Mouse (Mus musculus) monocyte, adult 2 months (primary cell): ENCODE data around the gene Sfta2.
A peak's percentile ranks its signal among the peaks of the same experiment; 100 is the strongest.

ENCODE experiments used
- DNase-seq, 2 experiments: peaks; one replicate each; pipeline ENCODE4 v3.0.0; 2022; ENCODE audit warnings: low spot score in 2 of 2, low read depth in 1 of 2

Sfta2 gene

DNA sequence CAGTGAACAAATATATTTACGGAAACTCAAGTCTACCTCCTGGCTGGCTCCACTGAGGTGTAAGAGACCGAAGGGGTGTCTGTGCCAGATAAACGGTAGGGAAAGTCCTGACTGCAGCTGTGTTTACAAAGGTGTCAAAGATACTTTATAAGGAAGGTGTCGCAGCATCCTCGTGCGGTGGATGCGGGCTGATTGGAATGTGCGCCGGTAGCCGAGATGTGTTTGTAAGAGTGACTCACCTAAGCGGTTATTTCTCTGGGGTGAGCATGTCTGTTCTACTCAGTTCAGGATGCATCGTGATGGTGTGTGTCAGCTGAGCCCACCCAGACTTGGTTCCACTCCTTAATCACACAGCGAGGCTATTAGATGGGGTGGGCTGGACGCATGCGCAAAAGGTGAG, 9.6 kb upstream of the Sfta2 start:
- no peak for DNase-seq

DNA sequence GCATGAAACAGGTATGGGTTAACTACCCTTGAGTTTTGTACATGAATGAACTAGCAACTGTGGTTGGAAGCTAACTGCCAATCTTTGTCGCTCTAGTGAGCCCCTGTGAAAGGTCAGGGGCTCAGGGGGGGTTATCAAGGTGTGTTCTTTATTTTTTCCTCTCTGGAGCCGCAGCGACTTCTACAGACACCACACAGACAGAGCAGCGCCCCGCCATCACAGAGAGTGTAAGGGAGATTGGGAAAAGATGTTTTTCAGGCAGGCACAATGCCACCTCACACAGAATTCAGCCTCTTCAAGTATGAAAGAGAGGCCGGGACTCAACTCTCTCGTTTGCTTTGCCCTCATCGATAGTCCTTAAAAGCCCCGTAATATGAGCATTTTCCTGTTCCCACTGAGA, 9.2 kb upstream of the Sfta2 start:
- no peak for DNase-seq

DNA sequence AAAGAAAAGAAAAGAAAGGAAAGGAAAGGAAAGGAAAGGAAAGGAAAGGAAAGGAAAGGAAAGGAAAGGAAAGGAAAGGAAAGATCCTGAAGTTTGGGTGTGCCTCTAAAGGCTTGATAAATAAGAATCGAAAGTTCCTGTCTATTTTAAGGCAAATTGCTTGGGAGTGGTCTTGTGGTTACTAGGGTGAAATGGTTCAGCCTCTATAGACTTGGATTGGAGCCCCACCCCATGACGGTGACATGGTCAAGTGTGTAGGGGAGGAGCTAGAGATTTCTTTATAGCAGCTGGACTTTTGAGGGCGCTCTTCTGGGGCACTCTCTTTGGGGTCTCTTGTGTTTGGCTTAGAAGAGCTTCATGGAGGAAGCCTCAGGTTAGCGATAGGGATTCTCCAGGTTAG, 7.6 kb upstream of the Sfta2 start:
- no peak for DNase-seq

DNA sequence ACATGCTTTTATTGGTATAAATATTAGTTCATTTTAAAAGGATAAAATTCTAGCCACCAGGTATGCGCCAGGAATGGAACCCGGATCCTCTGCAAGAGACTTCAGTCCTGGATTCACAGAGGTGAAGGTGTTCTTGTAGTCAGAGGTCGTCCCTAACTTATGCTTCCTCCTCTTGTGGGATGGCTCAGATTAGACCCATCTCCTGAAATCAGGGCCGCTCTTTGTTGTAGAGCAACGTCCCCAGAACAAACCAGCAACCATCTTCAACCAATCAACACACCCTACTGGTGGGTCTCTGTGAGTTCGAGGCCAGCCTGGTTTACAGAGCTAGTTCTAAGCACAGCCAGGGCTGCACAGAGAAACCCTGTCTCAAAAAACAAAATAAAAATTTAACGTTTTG, 6.9 kb upstream of the Sfta2 start:
- no peak for DNase-seq

DNA sequence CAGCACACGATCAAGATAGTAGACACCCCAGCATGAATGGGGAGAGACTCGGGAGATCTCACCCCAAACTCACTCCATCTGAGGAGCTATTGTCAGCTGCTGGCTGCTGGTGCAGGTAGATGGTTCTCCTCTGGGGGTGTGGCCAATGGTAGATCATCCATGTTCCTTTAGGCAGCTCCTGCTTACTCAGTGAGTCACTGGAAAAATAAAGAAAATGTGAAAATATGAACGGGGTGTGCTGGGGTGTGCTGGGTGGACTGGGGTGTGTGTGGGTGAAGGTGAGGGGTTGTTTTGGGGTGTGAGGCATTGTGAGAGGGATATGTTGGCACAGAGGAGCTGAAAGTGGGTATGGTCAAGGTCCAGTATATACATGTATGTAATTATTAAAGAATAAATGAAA, 4.0 kb upstream of the Sfta2 start:
- no peak for DNase-seq

DNA sequence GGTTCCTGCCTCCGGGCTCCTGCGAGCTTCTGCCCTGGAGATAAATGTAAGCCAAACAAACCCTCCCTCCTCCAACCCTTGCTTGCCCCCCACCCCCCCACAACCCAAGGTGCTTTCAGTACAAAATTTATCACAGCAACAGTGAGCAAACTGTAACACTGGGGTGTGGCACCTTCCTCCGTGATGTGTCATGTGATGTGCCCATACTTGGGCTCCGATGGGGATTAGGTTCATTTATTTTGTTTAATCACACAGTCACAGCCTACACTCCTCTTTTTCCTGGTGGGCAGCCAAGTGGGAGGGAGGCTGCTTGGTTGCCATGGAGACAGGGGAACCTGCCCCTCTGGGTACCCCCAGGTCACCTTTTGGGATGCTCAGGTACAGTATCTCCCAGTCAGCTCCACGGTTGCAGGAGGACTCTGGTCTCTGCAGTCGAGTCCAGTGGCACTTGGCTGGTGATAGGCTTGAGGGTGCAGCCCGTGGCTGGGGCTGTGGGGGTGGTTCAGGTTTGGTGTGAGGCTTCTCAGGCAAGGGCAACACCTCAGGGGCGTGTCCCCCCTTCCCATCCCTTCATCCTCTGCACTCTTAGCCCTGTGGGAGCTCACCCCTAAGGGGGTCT, 496 bp downstream of the Sfta2 start:
- no peak for DNase-seq

DNA sequence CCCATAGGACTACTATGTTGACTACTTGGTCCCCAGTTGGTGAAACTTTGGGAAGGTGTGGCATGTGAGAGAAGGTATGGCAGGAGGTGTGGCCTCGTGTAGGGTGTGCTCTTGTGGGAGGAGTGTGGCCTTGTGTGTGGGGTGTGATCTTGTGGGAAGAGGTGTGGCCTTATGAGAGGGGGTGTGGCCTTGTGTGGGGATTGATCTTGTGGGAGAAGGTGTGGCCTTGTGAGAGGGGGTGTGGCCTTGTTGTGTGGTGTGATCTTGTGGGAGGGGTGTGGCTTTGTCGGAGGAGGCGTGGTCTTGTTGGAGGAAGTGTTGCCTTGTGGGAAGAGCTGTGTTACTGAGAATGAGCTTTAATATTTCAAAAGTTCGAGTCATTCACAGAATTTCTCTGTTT, 15.8 kb downstream of the Sfta2 start:
- no peak for DNase-seq

DNA sequence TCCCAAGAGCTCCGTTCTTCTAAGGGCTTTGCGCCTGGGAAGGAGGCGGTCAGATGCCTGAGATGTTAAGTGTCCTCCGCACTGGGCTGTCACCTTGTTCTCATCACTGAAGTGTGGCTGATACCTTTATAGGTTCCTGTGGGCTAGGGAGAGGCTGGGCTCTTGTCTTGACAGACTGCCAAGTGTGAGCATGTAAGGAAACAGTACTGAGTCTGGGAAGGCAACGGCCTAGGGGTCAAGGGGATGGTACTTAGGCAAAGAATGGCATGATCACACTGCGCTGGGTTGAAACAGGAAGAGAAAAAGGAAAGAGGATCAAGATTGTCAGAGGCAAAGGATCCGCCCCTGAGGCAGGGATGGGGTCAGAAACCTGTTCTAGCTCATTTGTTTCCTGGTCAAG, 25.2 kb downstream of the Sfta2 start, which contains the start of gene Gm9573:
TSS of gene Gm9573 (minus strand) at position 101 of the 400 bp plus-strand sequence.
- no peak for DNase-seq

DNA sequence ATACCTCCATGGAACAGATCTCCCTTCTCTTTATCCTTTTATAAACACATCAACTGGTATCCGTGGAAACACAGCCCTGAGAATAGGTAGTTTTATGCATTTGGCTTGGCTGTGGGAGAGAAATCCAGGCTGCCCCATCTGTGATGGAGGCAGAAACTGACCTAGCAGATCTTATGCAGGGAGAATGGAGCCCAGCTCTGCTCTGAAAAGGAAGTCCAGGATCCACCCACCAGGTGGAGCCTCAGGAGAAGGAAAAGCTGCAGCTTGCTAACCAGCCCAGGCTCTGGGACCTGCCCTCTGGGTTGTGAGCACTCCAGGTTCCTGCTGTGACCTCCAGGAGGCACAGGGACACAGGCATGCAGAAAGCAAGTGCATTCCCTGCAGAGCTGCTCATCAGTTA, 32.6 kb downstream of the Sfta2 start:
- no peak for DNase-seq

DNA sequence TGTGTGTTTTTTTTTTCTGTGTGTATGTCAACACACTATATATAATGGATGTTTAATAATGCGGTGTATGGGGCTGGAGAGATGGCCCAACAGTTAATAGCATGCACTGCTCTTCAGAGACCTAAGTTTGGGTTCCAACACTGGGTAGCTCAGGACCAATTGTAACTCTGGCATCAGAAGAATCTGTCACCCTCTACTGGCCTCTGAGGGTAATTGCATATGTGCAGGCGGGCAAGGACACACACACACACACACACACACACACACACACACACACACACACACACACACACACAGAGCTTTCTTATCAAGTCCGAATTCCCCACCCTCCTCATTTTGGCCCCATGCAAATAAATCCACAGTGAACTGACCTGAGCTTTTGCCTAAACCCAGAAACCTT, 33.9 kb downstream of the Sfta2 start:
- DNase-seq = no peak

DNA sequence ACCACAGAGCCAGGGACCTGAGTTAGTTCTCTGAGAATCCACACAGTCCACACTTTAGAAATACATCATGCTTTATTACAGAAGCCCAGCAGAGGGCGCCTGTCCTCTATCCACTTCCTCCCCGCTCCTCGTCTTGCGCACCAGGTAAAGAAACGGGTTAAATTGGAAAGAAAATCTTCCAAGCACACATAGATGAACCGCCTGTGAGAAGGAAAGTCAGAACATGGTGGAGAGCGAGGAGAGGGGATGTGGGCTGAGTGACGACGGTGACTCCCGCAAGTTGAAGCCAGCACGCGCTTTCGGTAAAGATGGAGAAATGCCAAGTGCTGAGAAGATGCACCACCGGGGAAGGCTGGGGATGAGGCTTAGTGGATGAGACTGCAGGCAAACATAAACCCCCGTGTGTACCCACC, 34.4 kb downstream of the Sfta2 start:
- DNase-seq = peak; percentile 21 to 38

DNA sequence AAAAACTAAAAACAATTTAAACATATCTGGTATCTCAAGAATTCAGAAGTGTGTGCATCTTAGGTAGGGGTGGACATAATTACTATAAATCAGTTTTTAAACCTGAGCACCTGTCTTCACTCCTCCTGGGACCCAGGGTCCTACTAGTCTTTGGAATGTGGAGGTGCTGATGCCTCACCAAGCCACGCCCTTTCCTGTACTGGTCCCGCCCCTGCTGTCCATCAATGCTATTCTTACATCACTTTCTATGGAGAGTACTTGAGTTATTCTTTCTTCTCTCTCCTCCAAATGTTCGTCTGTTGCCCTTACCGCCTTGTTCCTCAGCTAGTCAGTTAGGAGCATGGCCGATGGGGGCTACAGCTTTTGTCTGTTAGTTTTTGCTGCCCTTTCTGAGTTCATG, 35.0 kb downstream of the Sfta2 start:
- DNase-seq = no peak

DNA sequence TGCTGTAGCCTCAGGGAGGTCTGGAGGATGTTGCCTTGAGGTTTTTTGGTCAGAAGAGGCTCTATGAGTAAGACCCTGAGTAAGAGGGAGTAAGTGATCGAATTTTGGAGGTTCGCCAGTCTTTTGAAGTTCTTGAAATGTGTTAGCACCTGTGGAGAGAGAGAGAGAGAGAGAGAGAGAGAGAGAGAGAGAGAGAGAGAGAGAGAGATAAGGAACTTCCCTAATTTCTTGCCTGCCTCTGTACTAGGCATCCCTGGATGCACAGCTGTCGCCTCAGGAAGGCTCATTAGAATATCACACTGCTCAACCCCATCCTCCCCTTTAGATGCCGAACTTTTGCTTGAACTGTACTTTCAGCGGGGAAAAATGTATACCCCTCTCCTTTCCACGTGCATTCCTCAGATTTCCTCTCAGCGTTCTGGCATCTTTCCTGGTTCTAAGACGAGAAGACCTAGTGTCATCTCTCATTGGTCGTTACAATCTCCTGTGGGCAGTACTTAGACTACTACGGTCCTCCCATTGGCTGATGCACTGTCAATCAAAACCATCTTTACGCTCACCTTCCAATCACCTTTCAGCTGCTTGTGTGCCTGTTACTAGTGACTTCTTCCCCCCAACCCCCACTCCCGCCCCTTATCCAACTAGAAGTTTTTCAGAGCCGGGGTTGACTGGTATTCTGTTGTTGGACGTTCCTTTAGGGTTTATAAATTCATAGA, 37.3 kb downstream of the Sfta2 start:
- DNase-seq = no peak

DNA sequence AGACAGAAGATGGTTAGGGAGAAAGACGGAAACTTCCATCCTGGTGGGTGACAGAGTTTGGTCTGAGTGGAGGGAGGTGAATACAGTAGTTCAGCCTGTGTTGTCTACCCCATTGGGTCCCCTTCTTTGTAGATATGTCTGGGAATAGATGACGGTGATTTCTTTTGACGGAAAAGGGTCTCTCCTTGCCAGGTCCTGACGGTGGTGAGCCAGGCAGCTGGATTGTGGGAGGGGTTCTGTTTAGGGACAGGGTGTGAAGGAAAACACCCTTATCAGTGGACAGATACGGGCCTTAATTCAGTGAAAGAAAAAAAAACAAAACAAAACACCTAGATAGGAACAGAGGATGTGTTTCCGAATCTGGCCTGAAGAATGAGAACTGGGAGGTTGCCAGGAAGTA, 38.0 kb downstream of the Sfta2 start:
- DNase-seq = no peak

DNA sequence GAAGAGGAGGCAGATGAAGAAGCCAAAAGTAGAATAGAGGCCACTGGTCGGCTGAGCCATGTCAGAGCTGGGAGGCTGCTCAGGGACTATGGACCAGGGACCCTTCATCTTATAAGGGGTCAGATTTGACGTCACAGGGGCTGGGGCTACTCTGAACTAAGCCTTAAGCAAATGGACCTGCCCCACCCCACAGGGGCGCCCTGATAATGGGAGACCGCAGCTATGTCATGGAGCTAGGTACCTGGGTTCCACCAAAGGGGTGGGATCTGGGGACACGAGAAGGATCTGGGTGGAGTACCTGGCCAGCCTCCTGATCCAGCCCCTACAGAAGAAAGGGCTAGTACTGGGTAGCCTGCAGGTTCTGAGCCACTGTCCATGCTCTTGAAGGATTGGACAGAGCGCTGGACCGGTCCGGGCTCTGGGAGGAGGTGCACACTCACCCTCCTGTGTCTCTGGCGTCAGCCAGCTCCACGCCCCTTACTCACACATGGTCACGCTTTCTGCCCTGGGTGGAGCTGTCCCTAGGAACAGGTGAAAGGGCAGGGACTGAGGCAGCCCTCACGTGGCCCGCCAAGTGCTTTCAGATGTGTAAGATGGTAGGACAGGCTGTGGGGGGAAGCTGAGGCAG, 42.4 kb downstream of the Sfta2 start, which contains the start of gene Mucl3:
TSS of gene Mucl3 (minus strand) at position 87 of the 628 bp plus-strand sequence.
- DNase-seq = no peak

DNA sequence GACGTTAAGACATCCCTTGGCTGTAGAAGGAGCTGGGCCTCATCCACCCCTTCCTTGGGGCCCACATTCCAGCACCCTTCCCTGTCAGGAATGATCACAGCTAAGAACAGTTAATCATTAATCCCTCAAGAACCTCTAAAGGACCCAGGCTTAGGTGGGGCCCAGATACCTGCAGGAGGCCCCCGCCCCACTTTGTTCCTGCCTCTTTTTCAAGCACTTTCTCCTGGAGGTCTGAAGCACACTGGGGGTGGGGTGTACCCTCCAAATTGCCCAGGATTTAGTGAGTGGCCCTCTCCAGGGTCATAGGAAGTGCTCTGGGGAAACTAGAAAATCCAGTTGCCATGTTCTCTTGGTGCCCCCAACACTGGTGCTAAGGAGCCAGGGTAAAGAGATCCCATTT, 48.1 kb downstream of the Sfta2 start:
- DNase-seq = no peak

DNA sequence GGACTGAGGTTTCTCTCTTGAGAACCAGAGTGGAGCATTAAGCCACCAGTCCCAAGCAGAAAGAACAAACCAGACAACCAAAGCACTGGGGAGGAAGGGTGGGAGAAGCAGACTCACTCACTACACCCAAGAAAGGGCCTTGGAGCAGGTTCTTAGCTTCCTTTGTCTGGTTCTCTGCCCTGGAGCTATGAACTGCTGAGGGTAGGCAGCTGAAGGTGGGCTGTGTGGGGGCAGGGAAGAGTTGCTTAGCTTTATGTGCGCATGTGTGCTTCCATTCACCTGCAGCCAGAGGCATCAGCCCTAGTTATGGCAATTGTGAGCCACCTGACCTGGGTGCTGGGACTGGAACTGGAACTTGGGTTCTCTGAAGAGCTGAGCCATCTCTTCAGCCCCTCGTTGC, 51.7 kb downstream of the Sfta2 start:
- DNase-seq = no peak

DNA sequence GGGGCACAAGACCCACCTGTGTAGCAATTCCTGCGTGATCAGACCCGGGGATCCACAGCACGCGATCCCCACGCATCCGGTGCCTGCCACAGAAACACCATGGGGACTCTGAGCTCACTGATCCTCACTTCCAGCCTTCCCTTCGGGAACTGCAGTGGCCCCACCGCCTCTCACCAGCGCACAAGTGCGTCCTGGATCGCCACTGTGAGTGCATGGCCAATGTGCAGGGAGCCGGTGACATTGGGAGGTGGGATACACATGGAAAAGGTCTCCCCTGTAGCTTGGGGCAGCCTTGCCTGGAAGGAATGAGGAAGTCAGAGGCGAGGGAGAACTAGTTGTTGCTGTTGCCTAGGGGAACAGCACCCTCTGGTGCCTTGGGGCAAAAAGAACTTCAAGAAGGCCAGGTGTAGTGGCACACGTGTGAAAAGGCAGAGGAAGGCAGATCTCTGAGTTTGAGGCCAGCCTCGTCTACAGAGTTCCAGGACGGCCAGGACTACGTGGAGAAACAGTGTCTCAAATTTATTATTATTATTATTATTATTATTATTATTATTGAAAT, 64.7 kb downstream of the Sfta2 start:
- peak in 1 of 2 experiments; percentile 14 for DNase-seq

DNA sequence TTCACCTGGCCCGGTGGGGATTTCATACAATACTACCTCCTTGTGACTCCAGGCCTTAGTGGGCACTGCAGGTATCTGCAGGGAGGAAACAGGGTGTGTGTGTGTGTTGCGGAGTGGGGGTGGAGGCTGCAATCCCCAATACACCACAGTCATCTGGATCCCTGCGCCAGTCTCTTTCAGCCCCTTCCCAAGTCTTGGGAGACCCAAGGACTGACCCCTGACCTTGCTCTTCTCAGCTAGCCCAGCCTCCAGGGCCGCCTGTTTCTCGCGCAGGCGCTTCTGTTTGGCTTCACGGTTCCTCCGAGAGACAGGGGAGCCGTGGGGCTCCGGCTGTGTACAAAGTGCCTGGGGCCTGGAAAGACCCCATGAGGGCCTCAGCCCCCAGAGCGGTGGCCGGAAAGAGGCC, 65.5 kb downstream of the Sfta2 start:
- no peak for DNase-seq

DNA sequence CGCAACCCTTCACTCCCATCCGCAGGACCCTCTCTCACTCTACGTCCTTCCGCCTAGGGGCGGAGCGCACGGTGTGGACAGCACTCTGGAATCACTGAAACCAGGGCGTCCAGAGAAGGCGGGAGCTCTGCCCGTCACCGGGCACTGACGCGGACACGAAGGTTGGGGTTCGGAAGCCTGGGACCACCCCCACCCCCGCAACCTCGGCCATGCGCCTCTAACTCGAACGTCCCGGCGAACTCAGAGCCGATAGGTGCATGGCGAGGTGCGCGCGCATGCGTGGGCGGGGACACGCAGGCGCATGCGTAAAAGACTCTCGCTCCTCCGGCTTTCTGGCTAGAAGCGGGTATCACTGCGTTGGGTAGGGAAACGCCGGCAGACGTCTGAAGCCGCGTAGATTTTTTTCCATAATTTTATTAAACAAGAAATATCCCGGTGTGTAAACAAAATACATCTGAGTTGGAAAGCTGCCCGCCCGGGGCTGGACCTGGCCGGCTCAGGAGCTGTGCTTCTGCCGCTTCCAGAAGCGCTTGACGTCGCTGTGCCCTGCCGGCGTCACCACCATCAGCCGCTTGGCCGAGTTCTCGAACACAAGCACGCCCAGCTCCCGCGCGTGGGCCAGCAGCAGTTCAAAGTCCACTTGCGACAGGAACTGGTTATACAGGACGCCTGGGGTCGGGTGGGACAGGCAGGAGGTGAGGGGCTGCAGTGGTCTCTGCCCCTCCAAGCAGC, 66.2 kb downstream of the Sfta2 start, which contains the start of gene Vars2:
TSS of gene Vars2 (minus strand) at position 259 of the 732 bp plus-strand sequence.
- peak; percentile 79 to 95 for DNase-seq

DNA sequence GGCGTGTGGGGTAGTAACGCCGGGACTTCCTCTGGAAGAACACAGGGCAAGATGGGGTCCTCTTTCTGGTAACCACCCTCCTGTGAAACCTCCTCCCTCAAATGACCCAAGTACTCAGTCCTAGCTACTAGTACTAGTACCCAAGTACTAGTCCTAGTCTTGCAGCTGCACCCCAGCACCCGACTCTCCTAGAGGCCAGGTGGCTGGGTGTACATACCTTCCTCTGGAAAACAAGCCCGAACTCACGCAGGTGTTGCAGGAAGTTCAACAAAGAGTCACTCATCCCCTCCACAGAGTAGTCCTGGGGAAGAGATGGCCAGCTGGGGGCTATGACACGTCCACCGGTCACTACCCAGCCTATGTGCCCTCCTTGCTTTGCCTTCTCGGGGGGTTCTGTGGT, 68.4 kb downstream of the Sfta2 start:
- DNase-seq = no peak
